In the genomic region with DNA sequence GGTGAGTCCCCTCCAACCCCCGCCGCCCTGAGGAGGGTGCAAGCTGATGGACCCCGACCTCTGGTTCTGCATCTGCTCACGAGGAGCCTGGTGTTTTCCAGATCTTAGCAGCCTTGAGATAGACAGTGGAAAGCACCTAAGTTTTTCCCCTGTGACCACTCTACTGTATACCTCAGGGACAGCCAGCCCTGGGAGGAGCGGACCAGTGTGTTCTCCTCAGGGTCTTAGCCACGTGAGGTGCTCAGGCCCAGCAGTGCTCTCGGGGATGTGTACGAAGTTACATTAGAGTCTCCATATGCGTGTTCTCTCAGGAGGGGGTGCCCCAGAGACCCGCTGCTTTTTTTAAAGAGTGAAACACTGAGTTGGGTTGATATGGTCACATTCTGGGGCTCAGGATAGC, we compare ENCODE assay signal across 16 mouse cellular contexts. TPM values are rescaled to one million over a fixed set of nuclear protein-coding genes. Genes with fewer than 3 reads are reported as not detected.
A peak's percentile ranks its signal among the peaks of the same experiment; 100 is the strongest.
DNase-seq lines count a peak whose midpoint lies in the region; TF ChIP-seq lines count a peak whose summit lies in the region.
"Had no signal": no experiment of that assay in that cellular context is flagged by ENCODE, and none has a peak within 500 bp of the region (broad histone marks: within the 10 kb centered on the region; RNA-seq: fewer than 3 reads in every experiment).

No protein-coding gene starts in this region.

- TF ChIP-seq RAD21 in CH12.LX (IDR thresholded peaks at IDR 0.05; ENCODE audit: low read depth, low read length) = no peak

- H3K9me3 ChIP-seq in CH12.LX (replicated peaks; ENCODE audit: low read length) = no peaks in the 10 kb centered on the region
- H3K9me3 ChIP-seq: G1E had no signal

- H3K27ac ChIP-seq in CH12.LX (ENCODE audit: insufficient read depth, low read depth) = no peak overlapping the region

- peaks cover 19% of the 10 kb centered on the region for H3K27me3 ChIP-seq in CH12.LX (replicated peaks)
- H3K27me3 ChIP-seq: Patski had no signal

- no peak for TF ChIP-seq CTCF in CH12.LX (conservative IDR thresholded peaks at IDR 0.05 in 1 of 2, IDR thresholded peaks at IDR 0.05 in 1 of 2; ENCODE audit: low read depth in 2 of 2, low read length in 2 of 2)

- no peaks in the 10 kb centered on the region for H3K79me2 ChIP-seq in CH12.LX (replicated peaks; ENCODE audit: control insufficient read depth, extremely low read depth, insufficient read depth, poor library complexity, severe bottlenecking)

- TF ChIP-seq EP300 in CH12.LX (IDR thresholded peaks at IDR 0.05; ENCODE audit: low read length) = no peak

- peak; percentile 48 for DNase-seq in CH12.LX (ENCODE audit: extremely low read depth)
- DNase-seq in ovary, adult 18-20 months (ENCODE audit: low spot score) = no peak
- DNase-seq: adrenal gland, adult 2 months; adrenal gland, adult 8-10 months; adrenal gland, postnatal 10 days; adrenal gland, postnatal 14 days; adrenal gland, postnatal 25 days; adrenal gland, postnatal 36 days; B cell, adult 2 months; cerebellum, adult 11 months; cerebellum, adult 11-12 months; cerebellum, adult 18-20 months; cerebellum, adult 2 months; cerebellum, adult 8-10 months had no signal

- H3K36me3 ChIP-seq in CH12.LX (replicated peaks in 1 of 2; ENCODE audit: control insufficient read depth in 1 of 2, insufficient read depth in 1 of 2, low read length in 1 of 2) = no peaks in the 10 kb centered on the region

- H3K9ac ChIP-seq in CH12.LX (ENCODE audit: insufficient read depth, low read depth) = no peak overlapping the region

- H3K4me1 ChIP-seq in CH12.LX (ENCODE audit: control insufficient read depth in 1 of 2, insufficient read depth in 2 of 2) = peaks cover 26 to 56% of the 10 kb centered on the region in 2 experiments

- peak overlapping the region; percentile 12; the same call in 1 of the 2 replicates for H3K4me2 ChIP-seq in CH12.LX (ENCODE audit: insufficient read depth, low read depth, poor library complexity, severe bottlenecking)

- dilution Hi-C loops in CH12.LX (cut with MboI; ENCODE audit: extremely low pct_ligation_motif_present, extremely low pct_unique_long_range_greater_than_20kb, low sequenced_read_pairs) = no loop called here

- H3K4me3 ChIP-seq in CH12.LX (replicated peaks in 1 of 3; ENCODE audit: low read depth in 2 of 3, low read length in 2 of 3, poor library complexity in 1 of 3) = no peak overlapping the region

- no peak for TF ChIP-seq POLR2A in CH12.LX (IDR thresholded peaks at IDR 0.05; ENCODE audit: low read depth, low read length)

- in situ Hi-C loops in CH12.LX (cut with MboI; ENCODE audit: low pct_ligation_motif_present, low pct_unique_long_range_greater_than_20kb, low sequenced_read_pairs) = loop anchor here (5.0 kb wide), 1 partner anchor 218 kb away; no protein-coding TSS in a partner anchor

TF ChIP-seq in CH12.LX, 34 proteins besides CTCF, POLR2A, EP300 and RAD21:
- TF ChIP-seq CHD2 (IDR thresholded peaks at IDR 0.05; ENCODE audit: low read length) = no peak
- no peak for TF ChIP-seq JUND (conservative IDR thresholded peaks at IDR 0.05; ENCODE audit: low read depth, low read length)
- no peak for TF ChIP-seq ELF1 (IDR thresholded peaks at IDR 0.05; ENCODE audit: low read depth, low read length)
- no peak for TF ChIP-seq MAFK (IDR thresholded peaks at IDR 0.05; ENCODE audit: insufficient replicate concordance, low read length)
- TF ChIP-seq BHLHE40 (IDR thresholded peaks at IDR 0.05; ENCODE audit: low read depth, low read length) = peak; percentile 93
- peak; percentile 19; the same call in 1 of the 2 replicates for TF ChIP-seq MAX (IDR thresholded peaks at IDR 0.05; ENCODE audit: low read length)
- peak; percentile 65 for TF ChIP-seq ETS1 (conservative IDR thresholded peaks at IDR 0.05; ENCODE audit: low read depth, low read length)
- TF ChIP-seq IRF4 (IDR thresholded peaks at IDR 0.05; ENCODE audit: low read depth, low read length) = peak; percentile 45; the same call in 1 of the 2 replicates
- no peak for TF ChIP-seq SIN3A (IDR thresholded peaks at IDR 0.05; ENCODE audit: low read length)

RNA-seq across cellular contexts. Expression of a gene that starts 55.3 kb away (rescaled TPM):
- total RNA-seq in CH12.LX (2012; rRNA removed) (8.8 and 10.3 TPM in 2 replicates), CH12.LX (2014; rRNA removed) (3.7 and 4.4 TPM in 2 replicates)
- 2.2 and 2.5 TPM in 2 replicates for polyA plus RNA-seq in CH12.LX (2012; ENCODE audit: insufficient read length, low read depth)
